ENCODE assay signal across 21 mouse cellular contexts in genomic region chr11:73111414-73111813, GRCm38 (mm10). TPM values are rescaled to one million over a fixed set of nuclear protein-coding genes. Genes with fewer than 3 reads are reported as not detected.
DNase-seq lines count a peak whose midpoint lies in the region; ATAC-seq and TF ChIP-seq lines count a peak whose summit lies in the region.
"Had no signal": no experiment of that assay in that cellular context is flagged by ENCODE, and none has a peak within 500 bp of the region (broad histone marks: within the 10 kb centered on the region; RNA-seq: fewer than 3 reads in every experiment).

No protein-coding gene starts in this region.

- no peak overlapping the region for H3K9ac ChIP-seq in lung, postnatal 0 days (replicated peaks; ENCODE audit: low read depth)
- H3K9ac ChIP-seq in stomach, postnatal 0 days (ENCODE audit: low read length) = no peak overlapping the region
- H3K9ac ChIP-seq in forebrain, embryonic 14.5 days (ENCODE audit: low read length) = no peak overlapping the region

- TF ChIP-seq CTCF in lung, postnatal 0 days (IDR thresholded peaks at IDR 0.05) = no peak
- TF ChIP-seq CTCF in stomach, postnatal 0 days (IDR thresholded peaks at IDR 0.05; ENCODE audit: low read depth) = no peak

- ATAC-seq in lung, postnatal 0 days = no peak
- ATAC-seq in stomach, postnatal 0 days (ENCODE audit: low FRiP score, low TSS enrichment) = peak; percentile 30; the same call in 1 of the 2 replicates
- no peak for ATAC-seq in forebrain, embryonic 14.5 days
- ATAC-seq: activated CD4-positive, CD25-positive, alpha-beta regulatory T cell, adult 4 months; CD4-positive, CD25-positive, alpha-beta regulatory T cell, adult 4 months; Patski had no signal

- no peaks in the 10 kb centered on the region for H3K79me2 ChIP-seq in myocyte (ENCODE audit: control insufficient read depth, insufficient read depth)

- no peak overlapping the region for H3ac ChIP-seq in myocyte (ENCODE audit: control insufficient read depth, insufficient read length)

- no peak overlapping the region for H3K4me2 ChIP-seq in lung, postnatal 0 days (replicated peaks; ENCODE audit: low read depth, low read length)
- H3K4me2 ChIP-seq in myocyte (ENCODE audit: low read depth) = no peak overlapping the region
- no peak overlapping the region for H3K4me2 ChIP-seq in stomach, postnatal 0 days (replicated peaks; ENCODE audit: low read depth)
- no peak overlapping the region for H3K4me2 ChIP-seq in forebrain, embryonic 14.5 days (ENCODE audit: low read length)

- no peaks in the 10 kb centered on the region for H3K27me3 ChIP-seq in lung, postnatal 0 days (replicated peaks; ENCODE audit: insufficient read depth, low read length)
- H3K27me3 ChIP-seq in myocyte (ENCODE audit: control insufficient read depth, insufficient read depth, insufficient read length) = no peaks in the 10 kb centered on the region
- no peaks in the 10 kb centered on the region for H3K27me3 ChIP-seq in stomach, postnatal 0 days (ENCODE audit: control insufficient read depth, insufficient read depth, low read length)
- H3K27me3 ChIP-seq in forebrain, embryonic 14.5 days (replicated peaks; ENCODE audit: control insufficient read depth, insufficient read depth, low read length) = no peaks in the 10 kb centered on the region
- H3K27me3 ChIP-seq: CH12.LX had no signal

- no peak overlapping the region for H3K27ac ChIP-seq in lung, postnatal 0 days (ENCODE audit: low read length)
- no peak overlapping the region for H3K27ac ChIP-seq in stomach, postnatal 0 days (replicated peaks)
- no peak overlapping the region for H3K27ac ChIP-seq in forebrain, embryonic 14.5 days (ENCODE audit: low read depth, low read length)

- no peak for TF ChIP-seq POLR2A in myocyte (IDR thresholded peaks at IDR 0.05; ENCODE audit: insufficient read length, low read depth)

- no peaks in the 10 kb centered on the region for H3K9me3 ChIP-seq in lung, postnatal 0 days (ENCODE audit: low read length)
- no peaks in the 10 kb centered on the region for H3K9me3 ChIP-seq in stomach, postnatal 0 days (ENCODE audit: control insufficient read depth, low read length)
- no peaks in the 10 kb centered on the region for H3K9me3 ChIP-seq in forebrain, embryonic 14.5 days (replicated peaks; ENCODE audit: control insufficient read depth, low read length)
- H3K9me3 ChIP-seq: G1E had no signal

- no peaks in the 10 kb centered on the region for H3K36me3 ChIP-seq in lung, postnatal 0 days (ENCODE audit: insufficient read depth, low read length)
- no peaks in the 10 kb centered on the region for H3K36me3 ChIP-seq in myocyte (ENCODE audit: control insufficient read depth, insufficient read depth)
- no peaks in the 10 kb centered on the region for H3K36me3 ChIP-seq in stomach, postnatal 0 days (ENCODE audit: control insufficient read depth, insufficient read depth, low read length)
- no peaks in the 10 kb centered on the region for H3K36me3 ChIP-seq in forebrain, embryonic 14.5 days (ENCODE audit: control insufficient read depth, insufficient read depth, low read length)

- WGBS in lung, postnatal 0 days = 54% methylated on average over 6 of the region's 6 CpGs
- 66% methylated on average over 6 of the region's 6 CpGs for WGBS in stomach, postnatal 0 days
- 70% methylated on average over 6 of the region's 6 CpGs for WGBS in forebrain, embryonic 14.5 days

- no peak for TF ChIP-seq EP300 in lung, postnatal 0 days (IDR thresholded peaks at IDR 0.05)
- no peak for TF ChIP-seq EP300 in stomach, postnatal 0 days (optimal IDR thresholded peaks at IDR 0.05)

- DNase-seq in lung, postnatal 0 days (ENCODE audit: low spot score) = peak; percentile 6
- DNase-seq in lung, postnatal 4 days = no peak
- peak; percentile 22 for DNase-seq in stomach, postnatal 0 days (ENCODE audit: low spot score)
- DNase-seq in cerebellum, adult 18-20 months = no peak
- no peak for DNase-seq in forebrain, embryonic 14.5 days (ENCODE audit: low spot score)
- DNase-seq: adrenal gland, adult 2 months; adrenal gland, adult 8-10 months; adrenal gland, postnatal 10 days; adrenal gland, postnatal 14 days; adrenal gland, postnatal 25 days; adrenal gland, postnatal 36 days; B cell, adult 2 months; cerebellum, adult 11 months; cerebellum, adult 11-12 months; cerebellum, adult 2 months had no signal

- no peaks in the 10 kb centered on the region for H3K4me1 ChIP-seq in lung, postnatal 0 days (ENCODE audit: insufficient read depth, low read depth, low read length)
- H3K4me1 ChIP-seq in stomach, postnatal 0 days (replicated peaks; ENCODE audit: control insufficient read depth, insufficient read depth) = no peaks in the 10 kb centered on the region
- H3K4me1 ChIP-seq in forebrain, embryonic 14.5 days (ENCODE audit: control insufficient read depth, insufficient read depth, low read length) = no peaks in the 10 kb centered on the region

- H3K4me3 ChIP-seq in lung, postnatal 0 days (ENCODE audit: low read depth, low read length) = no peak overlapping the region
- no peak overlapping the region for H3K4me3 ChIP-seq in myocyte
- no peak overlapping the region for H3K4me3 ChIP-seq in stomach, postnatal 0 days (ENCODE audit: low read depth, low read length)
- H3K4me3 ChIP-seq in forebrain, embryonic 14.5 days (ENCODE audit: low read depth, low read length) = no peak overlapping the region

TF ChIP-seq in myocyte, 11 proteins besides CTCF, POLR2A, EP300 and RAD21:
- TF ChIP-seq MYOD1 (IDR thresholded peaks at IDR 0.05; ENCODE audit: control insufficient read depth in 1 of 3, insufficient read length in 2 of 3, low read depth in 2 of 3) (peak in 1 of 3 experiments; percentile 70), MAX (IDR thresholded peaks at IDR 0.05; ENCODE audit: low read depth) (no peak), MYOG (IDR thresholded peaks at IDR 0.05; ENCODE audit: control insufficient read depth in 1 of 3, insufficient read depth in 1 of 3, insufficient read length in 2 of 3, low read depth in 2 of 3) (peak in 2 of 3 experiments; percentile 27 to 64)

RNA-seq across cellular contexts. Expression of gene Itgae, which starts 21.0 kb away (rescaled TPM):
- 0.23 and 0.30 TPM in 2 replicates for polyA plus RNA-seq in lung, postnatal 0 days (2015; fragmentation: Nextera tagmentation; extraction: Ambion mirVana)
- polyA plus RNA-seq in myocyte (2012; fragmentation: generic; extraction: Trizol) = 0.06 TPM
- polyA plus RNA-seq in stomach, postnatal 0 days (2015; fragmentation: Nextera tagmentation; extraction: Ambion mirVana) = 0.13 and 0.15 TPM in 2 replicates
- 0.11 and 0.25 TPM in 2 replicates for polyA plus RNA-seq in forebrain, embryonic 14.5 days (2014; fragmentation: Nextera tagmentation; extraction: Ambion mirVana)

RNA-seq across cellular contexts. Expression of gene Haspin, which starts 26.7 kb away (rescaled TPM):
- polyA plus RNA-seq in lung, postnatal 0 days (2015; fragmentation: Nextera tagmentation; extraction: Ambion mirVana) = 2.4 and 2.5 TPM in 2 replicates
- polyA plus RNA-seq in myocyte (2012; fragmentation: generic; extraction: Trizol) = 3.3 TPM
- polyA plus RNA-seq in stomach, postnatal 0 days (2015; fragmentation: Nextera tagmentation; extraction: Ambion mirVana) = 2.7 and 3.6 TPM in 2 replicates
- 6.5 and 6.6 TPM in 2 replicates for polyA plus RNA-seq in forebrain, embryonic 14.5 days (2014; fragmentation: Nextera tagmentation; extraction: Ambion mirVana)

RNA-seq across cellular contexts. Expression of gene P2rx5, which starts 48.8 kb away (rescaled TPM):
- 1.4 and 2.2 TPM in 2 replicates for polyA plus RNA-seq in lung, postnatal 0 days (2015; fragmentation: Nextera tagmentation; extraction: Ambion mirVana)
- 3.5 TPM for polyA plus RNA-seq in myocyte (2012; fragmentation: generic; extraction: Trizol)
- 0.44 and 0.48 TPM in 2 replicates for polyA plus RNA-seq in stomach, postnatal 0 days (2015; fragmentation: Nextera tagmentation; extraction: Ambion mirVana)
- polyA plus RNA-seq in forebrain, embryonic 14.5 days (2014; fragmentation: Nextera tagmentation; extraction: Ambion mirVana) = 0.78 and 0.93 TPM in 2 replicates
- polyA plus RNA-seq: G1E had no signal

Comparison
In these comparisons a context has a peak if more than half of its experiments do, and no peak if none do; other contexts are left out.
1. DNase-seq: peak in lung, postnatal 0 days (single experiment) and stomach, postnatal 0 days (single experiment); none in lung, postnatal 4 days (0 of 2), cerebellum, adult 18-20 months (0 of 2) and forebrain, embryonic 14.5 days (single experiment).